Mouse (Mus musculus): ENCODE data around the gene Lrrc74b. TPM values are rescaled to one million over a fixed set of nuclear protein-coding genes. Genes with fewer than 3 reads are reported as not detected.
A peak's percentile ranks its signal among the peaks of the same experiment; 100 is the strongest.

Gene Lrrc74b
- 0.24 TPM in 2 replicates for polyA plus RNA-seq (2016; fragmentation: Nextera tagmentation; extraction: Ambion mirVana)

DNA sequence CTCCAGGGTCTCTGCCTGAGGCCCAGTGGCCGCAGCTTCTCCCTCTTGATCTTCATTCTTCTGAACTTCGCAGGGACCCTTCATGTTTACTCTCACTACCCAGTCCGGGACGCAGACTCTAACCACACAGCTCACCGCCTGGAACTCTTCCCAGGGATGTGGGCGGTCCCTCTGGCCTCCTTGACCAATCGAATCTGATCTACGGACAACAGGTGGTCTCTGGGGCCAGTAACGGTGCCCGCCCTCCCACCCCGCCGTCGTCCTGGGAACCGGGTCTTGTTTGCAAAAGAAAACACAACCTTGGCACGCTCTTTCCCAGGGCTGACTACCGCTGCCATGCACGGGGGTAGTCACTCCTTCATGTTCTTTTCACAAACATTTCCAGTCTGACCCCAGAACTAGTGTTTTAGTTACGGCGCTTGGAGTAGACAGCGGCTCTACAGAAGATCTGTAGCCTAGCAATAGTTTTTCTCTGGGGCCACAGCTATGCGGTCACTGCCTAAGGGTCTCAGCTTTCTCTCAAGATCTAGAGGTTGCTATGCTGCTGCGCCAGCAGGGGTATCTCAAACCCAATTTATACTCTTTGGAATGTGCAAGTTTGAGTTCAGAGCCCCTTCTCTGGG lies at the start of gene Lrrc74b:
TSS of gene Lrrc74b (minus strand) at position 120 of the 623 bp plus-strand sequence.
- Histone ChIP-seq H3K27me3 (replicated peaks) (peaks cover 25% of the 10 kb centered on the region), H3K9me3 (no peaks in the 10 kb centered on the region), H3K4me2 (replicated peaks) (peak within 1 kb of the TSS; percentile 57), H3K27ac (no peak within 1 kb of the TSS), H3K4me1 (peaks cover 31% of the 10 kb centered on the region), H3K9ac (no peak within 1 kb of the TSS), H3K4me3 (peak within 1 kb of the TSS; percentile 21), H3K36me3 (no peaks in the 10 kb centered on the region)
- 1% methylated on average over 22 of the region's 22 CpGs for WGBS
- ATAC-seq (ENCODE audit: low FRiP score, low read depth): peak; percentile 65

DNA sequence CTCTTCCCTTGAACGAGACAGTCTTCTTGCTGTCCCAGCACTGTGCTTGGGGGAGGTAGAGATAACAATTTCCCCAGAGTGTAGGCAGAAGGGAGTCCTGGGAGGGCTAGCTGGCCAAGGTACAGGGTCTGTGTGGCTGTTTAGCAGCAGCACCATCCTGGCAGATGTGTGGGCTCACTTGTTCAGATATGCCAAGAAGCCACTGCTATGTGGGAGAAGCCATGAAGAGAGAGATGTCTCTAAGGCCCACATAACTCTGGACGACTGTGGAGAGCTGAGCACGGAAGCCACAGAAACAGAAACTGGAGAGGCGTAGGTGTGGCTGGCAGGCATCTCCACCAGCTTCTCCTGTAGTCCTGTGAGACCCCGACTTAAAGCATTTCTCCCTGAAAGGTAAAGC lies 44.6 kb upstream of the Lrrc74b start:
- Histone ChIP-seq H3K4me1 (no peaks in the 10 kb centered on the region), H3K27ac (no peak overlapping the region), H3K4me2 (replicated peaks) (no peak overlapping the region), H3K9ac (no peak overlapping the region), H3K9me3 (no peaks in the 10 kb centered on the region), H3K36me3 (no peaks in the 10 kb centered on the region), H3K4me3 (no peak overlapping the region), H3K27me3 (replicated peaks) (no peaks in the 10 kb centered on the region)
- 83% methylated on average over 5 of the region's 5 CpGs for WGBS
- no peak for ATAC-seq (ENCODE audit: low FRiP score, low read depth)

DNA sequence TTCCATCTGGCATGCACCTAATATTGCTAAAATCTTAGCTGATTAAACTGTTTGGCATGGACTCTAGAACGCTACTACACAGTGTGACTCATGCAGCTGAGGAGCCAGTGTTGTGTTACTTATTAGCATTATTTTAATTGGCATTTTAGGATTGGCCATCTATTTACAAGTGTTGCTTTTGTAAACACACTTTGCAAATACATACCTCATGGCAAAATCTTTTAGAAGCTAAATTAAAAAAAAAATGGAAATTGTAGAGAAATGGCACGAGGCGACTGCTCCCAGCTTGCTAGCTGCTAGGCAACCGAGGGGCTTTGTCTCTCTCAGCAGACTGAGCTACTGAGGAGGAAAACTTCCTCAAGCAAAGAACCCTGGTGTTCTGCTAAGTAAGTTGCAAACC lies 43.9 kb upstream of the Lrrc74b start:
- no peaks in the 10 kb centered on the region for H3K9me3 ChIP-seq
- 67% methylated on average over 4 of the region's 4 CpGs for WGBS
- no peaks in the 10 kb centered on the region for H3K4me1 ChIP-seq
- no peak for ATAC-seq (ENCODE audit: low FRiP score, low read depth)
- H3K9ac ChIP-seq: no peak overlapping the region
- no peak overlapping the region for H3K4me2 ChIP-seq (replicated peaks)
- no peaks in the 10 kb centered on the region for H3K36me3 ChIP-seq
- no peak overlapping the region for H3K27ac ChIP-seq
- H3K4me3 ChIP-seq: no peak overlapping the region
- H3K27me3 ChIP-seq (replicated peaks): no peaks in the 10 kb centered on the region

DNA sequence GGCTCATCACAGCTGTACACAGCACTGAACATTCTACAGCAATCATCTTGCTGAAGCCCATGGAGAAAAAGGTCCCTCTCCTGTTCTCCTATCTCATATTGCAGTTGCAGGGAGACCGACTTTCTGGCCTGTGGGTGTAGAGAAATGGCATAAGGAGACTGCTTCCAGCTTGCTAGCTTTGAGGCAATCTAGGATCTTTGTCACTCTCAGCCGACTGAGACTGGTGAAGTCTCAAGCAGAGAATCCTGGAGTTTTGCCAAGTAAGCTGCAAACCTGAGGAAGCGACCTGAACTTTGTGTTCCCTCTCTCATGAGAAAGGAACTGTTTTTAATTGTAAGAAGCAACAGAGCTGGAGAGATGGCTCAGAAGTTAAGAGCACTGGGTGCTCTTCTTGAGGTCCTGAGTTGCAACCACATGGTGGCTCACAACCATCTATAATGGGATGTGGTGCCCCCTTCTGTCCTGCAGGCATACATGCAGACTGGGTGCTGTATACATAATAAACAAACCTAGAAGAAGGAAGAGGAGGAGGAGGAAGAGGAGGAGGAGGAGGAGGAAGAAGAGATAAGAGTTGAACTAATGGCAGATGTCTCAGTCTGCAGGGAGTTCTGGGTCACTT lies 40.0 kb upstream of the Lrrc74b start:
- Histone ChIP-seq H3K4me2 (replicated peaks) (no peak overlapping the region), H3K9me3 (no peaks in the 10 kb centered on the region), H3K36me3 (no peaks in the 10 kb centered on the region), H3K4me3 (no peak overlapping the region), H3K27me3 (replicated peaks) (no peaks in the 10 kb centered on the region), H3K27ac (no peak overlapping the region), H3K9ac (no peak overlapping the region), H3K4me1 (no peaks in the 10 kb centered on the region)
- no peak for ATAC-seq (ENCODE audit: low FRiP score, low read depth)
- WGBS: 77% methylated on average over 3 of the region's 3 CpGs

DNA sequence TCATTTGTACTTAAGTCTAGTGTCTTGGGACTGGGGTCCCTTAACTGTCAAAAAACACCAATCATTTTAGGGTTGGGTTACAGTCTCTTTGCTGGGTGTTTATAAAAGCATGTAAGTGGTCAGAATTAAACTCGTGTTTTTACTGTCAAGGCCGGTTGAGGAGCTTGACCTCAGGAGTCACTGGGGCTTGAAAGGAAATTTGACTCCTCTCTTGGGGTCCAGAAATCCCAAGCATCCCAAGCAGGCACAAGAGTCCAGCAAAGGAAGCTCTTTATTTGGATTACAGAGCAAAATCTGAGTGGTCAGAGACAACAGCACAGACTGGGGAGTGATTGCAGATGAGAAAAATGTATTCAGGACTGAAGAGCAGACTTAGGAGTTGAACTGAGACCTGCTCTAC lies 29.7 kb upstream of the Lrrc74b start:
- H3K9ac ChIP-seq: no peak overlapping the region
- no peaks in the 10 kb centered on the region for H3K9me3 ChIP-seq
- 52% methylated on average over 2 of the region's 2 CpGs for WGBS
- no peaks in the 10 kb centered on the region for H3K36me3 ChIP-seq
- no peak for ATAC-seq (ENCODE audit: low FRiP score, low read depth)
- H3K4me3 ChIP-seq: no peak overlapping the region
- no peak overlapping the region for H3K4me2 ChIP-seq (replicated peaks)
- H3K27me3 ChIP-seq (replicated peaks): no peaks in the 10 kb centered on the region
- H3K4me1 ChIP-seq: no peaks in the 10 kb centered on the region
- H3K27ac ChIP-seq: no peak overlapping the region

DNA sequence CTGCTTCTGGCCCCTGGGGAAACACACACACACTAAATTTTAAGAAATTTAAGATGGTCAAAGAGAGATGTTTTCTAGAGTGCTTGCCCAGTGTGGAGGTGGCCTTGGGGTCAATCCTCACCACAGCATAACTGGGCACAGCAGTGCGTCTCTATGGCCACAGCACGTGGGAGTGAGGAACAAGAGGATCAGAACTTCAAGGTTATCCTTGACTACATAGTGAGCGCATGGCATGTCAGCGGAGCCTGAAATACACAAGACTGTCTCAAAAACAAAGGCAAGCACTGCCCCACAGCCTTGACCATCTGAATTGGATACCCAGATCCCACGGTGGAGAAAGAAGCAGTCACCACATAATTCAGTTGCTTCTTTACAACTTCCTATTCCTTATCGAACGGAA lies 23.5 kb upstream of the Lrrc74b start:
- WGBS: 87% methylated on average over 7 of the region's 7 CpGs
- Histone ChIP-seq H3K27ac (no peak overlapping the region), H3K9ac (no peak overlapping the region), H3K36me3 (no peaks in the 10 kb centered on the region), H3K4me2 (replicated peaks) (no peak overlapping the region), H3K27me3 (replicated peaks) (no peaks in the 10 kb centered on the region), H3K4me1 (no peaks in the 10 kb centered on the region), H3K9me3 (no peaks in the 10 kb centered on the region), H3K4me3 (no peak overlapping the region)
- no peak for ATAC-seq (ENCODE audit: low FRiP score, low read depth)

DNA sequence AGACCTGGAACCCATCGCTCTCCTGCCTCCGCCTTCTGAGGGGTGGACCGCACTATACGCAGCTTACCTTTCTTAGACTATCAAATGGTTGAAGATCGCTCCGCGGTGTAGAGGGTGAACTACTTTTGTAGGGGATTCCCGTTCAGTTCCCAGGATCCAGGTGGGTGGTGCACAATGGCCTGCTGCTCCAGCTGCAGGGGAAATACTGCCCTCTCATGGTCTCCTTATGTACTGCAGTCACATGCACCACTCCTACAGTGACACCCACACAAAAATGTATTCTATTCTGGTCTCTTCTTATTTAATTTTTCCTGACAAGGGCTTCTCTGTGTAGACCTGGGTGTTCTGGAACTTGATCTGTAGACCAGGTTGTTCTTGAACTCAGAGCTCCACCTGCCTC lies 22.0 kb upstream of the Lrrc74b start, which contains the start of gene Slc7a4:
TSS of gene Slc7a4 (minus strand) at position 151 of the 400 bp plus-strand sequence.
- no peak for ATAC-seq (ENCODE audit: low FRiP score, low read depth)
- 11% methylated on average over 8 of the region's 8 CpGs for WGBS

DNA sequence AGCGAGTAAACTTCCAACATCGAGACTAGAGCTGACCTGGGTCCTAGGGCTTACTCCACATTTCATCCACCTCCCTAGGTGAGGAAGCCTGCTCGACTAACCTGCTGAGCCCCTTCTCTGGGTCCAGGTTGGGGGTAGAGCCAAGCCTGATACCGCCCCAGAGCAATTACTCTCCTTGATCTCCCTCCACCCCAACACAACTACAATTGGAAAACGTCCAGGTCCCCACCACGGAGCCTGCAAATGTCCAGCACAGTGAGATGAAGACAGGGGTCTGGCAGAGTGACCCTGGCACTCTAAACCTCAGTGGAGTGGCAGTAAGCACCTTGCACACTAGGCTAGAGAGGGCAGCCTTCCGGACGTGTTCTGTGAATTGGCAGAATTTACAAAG lies 15.8 kb upstream of the Lrrc74b start:
- H3K27ac ChIP-seq: no peak overlapping the region
- H3K27me3 ChIP-seq (replicated peaks): peaks cover 37% of the 10 kb centered on the region
- peaks cover 10% of the 10 kb centered on the region; the same call in 1 of the 2 replicates for H3K4me1 ChIP-seq
- 13% methylated on average over 8 of the region's 8 CpGs for WGBS
- peak overlapping the region; percentile 73 for H3K4me2 ChIP-seq (replicated peaks)
- H3K36me3 ChIP-seq: no peaks in the 10 kb centered on the region
- H3K9ac ChIP-seq: peak overlapping the region; percentile 59
- no peaks in the 10 kb centered on the region for H3K9me3 ChIP-seq
- no peak for ATAC-seq (ENCODE audit: low FRiP score, low read depth)
- H3K4me3 ChIP-seq: peak overlapping the region; percentile 46

More for the DNA sequence above, 22.0 kb upstream of the Lrrc74b start, which contains the start of gene Slc7a4:
- Histone ChIP-seq H3K9ac (no peak within 1 kb of the TSS), H3K4me2 (replicated peaks) (no peak within 1 kb of the TSS), H3K4me3 (no peak within 1 kb of the TSS), H3K9me3 (no peaks in the 10 kb centered on the region), H3K36me3 (no peaks in the 10 kb centered on the region), H3K4me1 (no peaks in the 10 kb centered on the region), H3K27me3 (replicated peaks) (peaks cover under 1% of the 10 kb centered on the region; the same call in 1 of the 2 replicates), H3K27ac (no peak within 1 kb of the TSS)

DNA sequence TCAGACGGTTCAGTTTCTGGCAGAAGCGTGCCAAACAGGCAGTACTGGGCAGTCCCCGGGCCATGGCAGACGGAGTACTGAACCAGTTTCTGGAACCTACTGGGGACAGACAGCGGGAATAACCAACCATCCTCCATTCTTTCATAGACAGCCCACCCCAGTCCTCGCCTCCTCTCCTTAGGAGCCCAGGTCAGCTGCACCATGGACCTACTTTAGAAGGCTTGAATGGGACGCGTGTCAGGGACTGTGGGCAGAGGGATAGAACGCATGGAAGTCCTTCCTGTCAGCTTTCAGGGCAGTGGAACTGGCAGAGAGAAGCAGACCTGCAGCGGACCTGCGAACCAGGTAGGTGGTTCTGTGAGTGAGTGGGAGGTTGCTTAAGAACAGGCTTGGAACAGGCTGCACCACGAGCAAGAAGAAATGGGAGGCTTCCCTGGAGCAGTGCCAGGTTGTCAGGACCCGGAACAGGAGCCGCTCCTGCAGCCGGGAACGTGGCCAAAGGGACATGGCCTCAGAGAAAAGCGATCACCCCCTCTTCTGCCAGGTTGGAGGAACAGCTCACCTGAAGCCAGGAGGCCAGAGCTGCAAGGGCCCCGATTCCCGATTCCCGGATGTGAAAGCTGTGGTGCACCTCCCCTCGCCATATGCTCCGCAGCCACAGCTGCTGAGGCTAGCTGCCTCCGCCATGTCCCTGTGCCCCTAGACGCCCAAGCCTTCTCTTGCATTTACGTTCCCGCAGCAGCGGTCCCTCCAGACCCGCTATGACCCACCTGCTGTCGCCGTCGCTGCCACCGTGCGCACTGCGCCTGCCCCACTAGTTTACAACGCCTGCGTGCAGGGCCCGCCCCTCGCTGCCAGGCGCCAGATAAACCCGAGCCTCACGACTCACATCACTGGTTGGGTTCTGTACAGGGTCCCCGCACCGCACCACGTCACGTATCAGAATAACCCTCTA lies 15.1 kb upstream of the Lrrc74b start:
- Histone ChIP-seq H3K9me3 (no peaks in the 10 kb centered on the region), H3K36me3 (no peaks in the 10 kb centered on the region), H3K4me1 (peaks cover 10% of the 10 kb centered on the region; the same call in 1 of the 2 replicates), H3K4me2 (replicated peaks) (peak overlapping the region; percentile 73), H3K27ac (no peak overlapping the region; the same call in 1 of the 2 replicates), H3K4me3 (peak overlapping the region; percentile 46), H3K9ac (peak overlapping the region; percentile 59), H3K27me3 (replicated peaks) (peaks cover 40% of the 10 kb centered on the region)
- ATAC-seq (ENCODE audit: low FRiP score, low read depth): peak; percentile 41; the same call in 1 of the 2 replicates
- 14% methylated on average over 45 of the region's 45 CpGs for WGBS

DNA sequence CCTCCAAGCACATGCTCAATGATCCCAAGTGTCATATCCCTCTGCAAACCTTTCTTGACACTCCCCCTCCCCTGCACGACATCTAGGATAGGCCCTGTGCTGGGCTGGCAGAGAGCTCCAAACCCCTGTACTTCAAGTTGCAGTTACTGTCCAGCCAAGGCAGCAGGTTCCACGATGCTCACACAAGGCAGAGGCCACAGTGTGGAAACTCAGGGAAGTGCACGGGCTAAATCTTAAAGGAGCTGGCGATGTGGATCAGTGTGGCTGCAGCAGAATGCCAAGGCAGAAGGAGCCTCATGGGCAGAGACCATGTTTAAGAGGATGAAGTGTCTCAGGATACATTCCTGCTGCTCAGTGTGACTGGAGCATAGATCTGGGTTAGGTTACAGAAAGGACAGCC lies 5.1 kb upstream of the Lrrc74b start:
- peaks cover 12% of the 10 kb centered on the region; the same call in 1 of the 2 replicates for H3K27me3 ChIP-seq (replicated peaks)
- peaks cover 10% of the 10 kb centered on the region for H3K4me1 ChIP-seq
- H3K27ac ChIP-seq: no peak overlapping the region
- no peak overlapping the region for H3K4me2 ChIP-seq (replicated peaks)
- no peaks in the 10 kb centered on the region for H3K36me3 ChIP-seq
- no peak for ATAC-seq (ENCODE audit: low FRiP score, low read depth)
- H3K9ac ChIP-seq: no peak overlapping the region
- H3K9me3 ChIP-seq: no peaks in the 10 kb centered on the region
- H3K4me3 ChIP-seq: no peak overlapping the region
- 35% methylated on average over 4 of the region's 4 CpGs for WGBS

DNA sequence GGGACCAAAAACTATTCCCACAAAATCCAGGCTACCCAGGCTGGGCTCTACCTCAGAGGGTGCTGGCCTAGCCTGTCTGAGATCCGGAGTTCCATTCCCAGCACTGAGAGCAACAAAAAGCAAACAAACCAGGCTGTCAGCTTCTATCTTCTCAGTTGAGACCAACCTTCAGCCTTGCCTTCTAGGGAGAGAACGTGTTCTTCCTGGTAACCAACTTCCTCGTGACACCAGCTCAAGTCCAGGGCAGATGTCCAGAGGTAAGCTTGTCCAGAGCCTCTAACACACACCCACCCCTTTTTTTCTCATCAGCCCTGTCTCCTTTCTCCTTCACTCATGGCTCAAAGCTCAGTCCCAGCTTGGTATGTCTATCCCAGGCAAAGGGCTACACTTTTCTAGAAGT lies 3.7 kb upstream of the Lrrc74b start:
- 71% methylated on average over 3 of the region's 3 CpGs for WGBS

DNA sequence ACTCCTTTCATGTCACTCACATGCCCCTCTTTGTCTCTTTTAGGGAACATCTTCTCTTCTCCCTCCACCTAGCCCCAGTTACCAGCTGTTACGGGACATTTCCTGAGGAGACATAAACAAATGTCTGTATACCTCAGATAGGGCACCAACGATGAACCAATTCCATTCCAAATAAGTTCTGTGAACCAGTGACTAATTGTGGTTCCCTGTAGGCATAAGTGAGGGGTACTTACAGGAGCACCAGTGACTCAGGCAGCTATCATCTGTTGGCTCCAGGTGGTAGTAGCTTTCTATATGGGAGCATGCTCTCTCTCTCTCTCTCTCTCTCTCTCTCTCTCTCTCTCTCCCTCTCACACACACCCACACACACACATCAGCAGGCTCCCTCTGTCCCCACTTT lies 3.2 kb upstream of the Lrrc74b start:
- Histone ChIP-seq H3K4me1 (peaks cover 18% of the 10 kb centered on the region), H3K36me3 (no peaks in the 10 kb centered on the region), H3K27me3 (replicated peaks) (peaks cover 21% of the 10 kb centered on the region), H3K9me3 (no peaks in the 10 kb centered on the region), H3K9ac (no peak overlapping the region), H3K4me3 (no peak overlapping the region), H3K4me2 (replicated peaks) (no peak overlapping the region), H3K27ac (no peak overlapping the region)
- ATAC-seq (ENCODE audit: low FRiP score, low read depth): no peak
- WGBS: 81% methylated on average over 2 of the region's 2 CpGs

More for the DNA sequence above, 3.7 kb upstream of the Lrrc74b start:
- H3K4me3 ChIP-seq: no peak overlapping the region
- H3K27me3 ChIP-seq (replicated peaks): peaks cover 21% of the 10 kb centered on the region
- no peak for ATAC-seq (ENCODE audit: low FRiP score, low read depth)
- no peaks in the 10 kb centered on the region for H3K9me3 ChIP-seq
- H3K36me3 ChIP-seq: no peaks in the 10 kb centered on the region
- no peak overlapping the region for H3K9ac ChIP-seq
- no peak overlapping the region for H3K27ac ChIP-seq
- H3K4me1 ChIP-seq: peaks cover 18% of the 10 kb centered on the region
- no peak overlapping the region for H3K4me2 ChIP-seq (replicated peaks)
